Mouse (Mus musculus) myocyte (in vitro differentiated cells): ENCODE measurements around the gene Plau.
A peak's percentile ranks its signal among the peaks of the same experiment; 100 is the strongest.

ENCODE experiments used
- CEBPB ChIP-seq: IDR thresholded peaks from 2 replicates; pipeline ENCODE4 v1.6.1; 2011; ENCODE audit warnings: mild to moderate bottlenecking, moderate library complexity; ENCODE audit not compliant: poor library complexity, insufficient read depth, severe bottlenecking
- E2F4 ChIP-seq: IDR thresholded peaks from one replicate; pipeline ENCODE4 v1.6.1; 2011; ENCODE audit warnings: mild to moderate bottlenecking, control low read depth, moderate library complexity; ENCODE audit not compliant: insufficient read depth
- MAX ChIP-seq: IDR thresholded peaks from one replicate; pipeline ENCODE4 v1.6.1; 2011; ENCODE audit warnings: low read depth, mild to moderate bottlenecking, control low read depth
- MYOD1 ChIP-seq, 3 experiments: IDR thresholded peaks; one replicate each; pipeline ENCODE4 v1.6.1; 2011; ENCODE audit warnings: control low read depth in 2 of 3, low read depth in 2 of 3, mild to moderate bottlenecking in 2 of 3, moderate library complexity in 1 of 3; ENCODE audit not compliant: insufficient read length in 2 of 3, control insufficient read depth in 1 of 3
- MYOG ChIP-seq, 3 experiments: IDR thresholded peaks; one replicate each; pipeline ENCODE4 v1.6.1; 2011; ENCODE audit warnings: control low read depth in 2 of 3, low read depth in 2 of 3, mild to moderate bottlenecking in 2 of 3; ENCODE audit not compliant: insufficient read length in 2 of 3, control insufficient read depth in 1 of 3, insufficient read depth in 1 of 3
- POLR2A ChIP-seq: IDR thresholded peaks from one replicate; pipeline ENCODE4 v1.6.1; 2011; ENCODE audit warnings: low read depth, mild to moderate bottlenecking, control low read depth, moderate library complexity; ENCODE audit not compliant: insufficient read length
- POLR2AphosphoS2 ChIP-seq: IDR thresholded peaks from one replicate; pipeline ENCODE4 v1.6.1; 2011; ENCODE audit warnings: low read depth, control low read depth; ENCODE audit not compliant: insufficient read length
- REST ChIP-seq: IDR thresholded peaks from one replicate; pipeline ENCODE4 v1.6.1; 2011; ENCODE audit warnings: mild to moderate bottlenecking, control low read depth, moderate library complexity; ENCODE audit not compliant: insufficient read depth, insufficient read length
- SRF ChIP-seq: IDR thresholded peaks from one replicate; pipeline ENCODE4 v1.6.1; 2011; ENCODE audit warnings: low read depth; ENCODE audit not compliant: control insufficient read depth, insufficient read length
- TCF12 ChIP-seq: IDR thresholded peaks from one replicate; pipeline ENCODE4 v1.6.1; 2011; ENCODE audit warnings: mild to moderate bottlenecking, control low read depth; ENCODE audit not compliant: poor library complexity, insufficient read depth, severe bottlenecking
- TCF3 ChIP-seq: IDR thresholded peaks from one replicate; pipeline ENCODE4 v1.6.1; 2011; ENCODE audit warnings: low read depth, control low read depth; ENCODE audit not compliant: insufficient read length
- USF1 ChIP-seq: IDR thresholded peaks from one replicate; pipeline ENCODE4 v1.6.1; 2011; ENCODE audit warnings: low read depth, mild to moderate bottlenecking, control low read depth, moderate library complexity

GRCm38 (mm10) chr14:20891941-20892402, 55.5 kb downstream of the Plau start:
- TF ChIP-seq POLR2A (no peak), POLR2AphosphoS2 (no peak), E2F4 (no peak), MAX (no peak), TCF12 (no peak), USF1 (no peak), CEBPB (peak; percentile 29; the same call in 1 of the 2 replicates), MYOD1 (IDR thresholded peaks at IDR 0.05; ENCODE audit: control insufficient read depth in 1 of 3, insufficient read length in 2 of 3, low read depth in 2 of 3) (peak in 1 of 3 experiments; percentile 44), SRF (peak; percentile 99), MYOG (IDR thresholded peaks at IDR 0.05; ENCODE audit: control insufficient read depth in 1 of 3, insufficient read depth in 1 of 3, insufficient read length in 2 of 3, low read depth in 2 of 3) (no peak), TCF3 (no peak), REST (no peak)
